Mouse (Mus musculus) ovary, adult 10 weeks (tissue): Measurements from ENCODE around the gene Apol8. TPM values are rescaled to one million over a fixed set of nuclear protein-coding genes. Genes with fewer than 3 reads are reported as not detected.

Experiments used
- polyA plus RNA-seq: library from polyadenylated mRNA; stranded (reverse); fragments of 350-450 nt; fragmentation: Illumina TruSeq; extraction: RNeasy Lipid Tissue Mini Kit (QIAGEN cat#74804); gene quantifications from one replicate; pipeline ENCODE4 v1.2.3, GENCODE M21; 2014

The Apol8 gene
- not detected for polyA plus RNA-seq

DNA sequence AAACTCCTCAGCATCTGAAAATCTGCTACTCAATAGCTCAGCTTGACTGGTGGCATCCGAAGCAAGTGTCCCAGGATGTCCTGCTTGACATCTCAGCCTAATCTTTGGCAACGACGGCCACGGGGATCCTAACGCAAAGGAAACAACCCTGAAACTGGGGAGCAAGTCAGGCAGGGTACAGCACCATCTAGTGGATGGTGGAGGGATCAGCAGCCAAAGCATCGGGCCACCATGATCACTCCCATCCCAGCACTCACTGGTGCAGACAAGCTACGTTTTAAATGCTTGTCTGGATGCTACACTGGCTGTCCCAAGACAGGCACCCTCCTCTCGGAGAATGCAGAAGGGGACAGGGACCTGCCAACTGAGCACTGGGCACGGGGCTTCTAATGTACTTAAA lies at the start of gene Apol8:
Apol8 (minus strand) TSS at position 156 of the 400 bp plus-strand sequence.

GRCm38 (mm10) chr15:77728739-77729138 lies 28.1 kb downstream of the Apol8 start, which contains the start of gene Apol9b:
TSS of gene Apol9b (plus strand) at chr15:77729039.

DNA sequence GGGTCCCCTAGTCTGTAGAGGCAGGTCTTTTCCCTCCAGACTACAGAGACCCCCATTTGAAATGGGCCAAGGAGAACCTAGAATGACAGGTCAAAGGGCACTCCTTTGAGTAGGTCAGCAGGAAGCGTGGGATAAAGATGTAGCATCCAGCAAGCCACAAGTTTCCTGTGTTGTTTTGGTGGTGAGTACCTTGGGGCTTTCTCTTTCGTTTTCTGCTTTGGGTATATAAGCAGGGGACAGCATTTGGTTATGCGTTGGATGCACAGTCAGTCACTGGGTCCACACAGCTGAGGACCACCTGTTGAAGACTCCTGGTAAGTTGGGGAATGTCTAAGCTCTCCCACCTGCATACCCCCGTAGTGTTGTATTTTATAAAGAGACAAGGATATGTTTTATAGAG lies 58.1 kb downstream of the Apol8 start, which contains the start of gene Apol7e:
Apol7e (plus strand) TSS at position 202 of the 400 bp plus-strand sequence.

Other genes with a start within 250 kb of the Apol8 start
- not detected for gene Apol11a, start 248.7 kb downstream of the Apol8 start, polyA plus RNA-seq
- 0.43 TPM for gene Apol7c, start 223.7 kb downstream of the Apol8 start, polyA plus RNA-seq
- not detected for gene 1700025B11Rik, start 195.1 kb downstream of the Apol8 start, polyA plus RNA-seq
- gene Apol10b, start 160.9 kb downstream of the Apol8 start, polyA plus RNA-seq, result 4.4 TPM
- not detected for gene Gm36245, start 157.7 kb downstream of the Apol8 start, polyA plus RNA-seq
- gene Apol11b, start 113.7 kb downstream of the Apol8 start, polyA plus RNA-seq, result 0.23 TPM
- gene Apol7e, start 58.1 kb downstream of the Apol8 start, polyA plus RNA-seq, result 3.9 TPM
- gene Apol9b, start 28.0 kb downstream of the Apol8 start, polyA plus RNA-seq, result not detected
- gene Myh9, start 85.2 kb upstream of the Apol8 start, polyA plus RNA-seq, result 12.1 TPM
- 46.9 TPM for gene Txn2, start 172.0 kb upstream of the Apol8 start, polyA plus RNA-seq
- 3.2 TPM for gene Foxred2, start 199.7 kb upstream of the Apol8 start, polyA plus RNA-seq
- 37.4 TPM for gene Eif3d, start 213.8 kb upstream of the Apol8 start, polyA plus RNA-seq